Mouse (Mus musculus) adrenal gland, postnatal 14 days (tissue): Measurements from ENCODE around the gene Uqcr11. TPM values are rescaled to one million over a fixed set of nuclear protein-coding genes. Genes with fewer than 3 reads are reported as not detected.

Experiments
- DNase-seq: peaks from one replicate; pipeline ENCODE4 v3.0.0; 2021; ENCODE audit warnings: mixed read lengths
- total RNA-seq: library from RNA; stranded (reverse); gene quantifications from 2 replicates; pipeline ENCODE4 v1.2.3, GENCODE M21; 2021

Gene Uqcr11
- total RNA-seq, 1 experiment from 2014 or later = 1,202 TPM

DNA sequence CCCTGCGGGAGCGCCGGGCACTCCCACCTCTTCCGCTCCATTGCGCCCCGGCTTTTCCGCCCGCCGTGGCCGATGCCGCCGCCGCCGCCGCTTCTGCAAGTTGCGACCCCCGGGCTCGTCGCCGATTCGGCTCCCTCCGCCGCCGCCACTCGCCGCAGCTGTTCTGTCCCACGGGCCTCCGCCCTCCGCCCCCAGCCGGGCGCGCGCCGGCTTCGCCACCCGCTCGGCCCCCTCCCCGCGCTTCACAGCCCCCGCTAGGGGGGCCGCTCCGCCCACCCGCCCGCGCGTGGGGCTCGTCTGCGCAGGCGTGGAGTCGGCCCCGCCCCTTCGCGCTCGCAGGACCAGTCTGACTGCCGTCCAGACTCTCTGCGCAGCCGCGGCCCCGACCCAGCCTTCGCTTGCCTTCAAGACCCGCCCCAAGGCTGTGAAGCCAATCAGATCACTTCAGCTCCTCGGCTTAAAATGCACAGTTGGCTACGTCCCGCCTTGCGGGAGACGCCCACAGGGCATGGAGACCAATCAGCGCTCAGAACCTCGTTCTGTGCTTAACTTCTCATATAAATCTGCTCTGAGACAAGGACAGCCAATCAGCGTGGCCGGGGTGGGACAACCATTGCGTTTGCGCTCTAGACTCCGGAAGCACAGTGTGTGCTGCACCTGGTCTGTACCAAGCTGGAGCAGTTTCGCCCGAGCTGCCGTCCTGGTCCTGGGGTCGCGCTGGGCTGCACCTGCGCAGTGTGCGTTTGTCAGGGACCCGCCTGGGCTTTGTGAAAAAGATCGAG, 7.2 kb downstream of the Uqcr11 start, which contains the start of gene Mbd3:
Mbd3 (minus strand) TSS at position 360 of the 782 bp plus-strand sequence.
- DNase-seq = peak; percentile 100

GRCm38 (mm10) chr10:80398719-80399190, 7.9 kb downstream of the Uqcr11 start:
- DNase-seq = peak; percentile 99

GRCm38 (mm10) chr10:80398174-80398535, 8.5 kb downstream of the Uqcr11 start:
- no peak for DNase-seq

DNA sequence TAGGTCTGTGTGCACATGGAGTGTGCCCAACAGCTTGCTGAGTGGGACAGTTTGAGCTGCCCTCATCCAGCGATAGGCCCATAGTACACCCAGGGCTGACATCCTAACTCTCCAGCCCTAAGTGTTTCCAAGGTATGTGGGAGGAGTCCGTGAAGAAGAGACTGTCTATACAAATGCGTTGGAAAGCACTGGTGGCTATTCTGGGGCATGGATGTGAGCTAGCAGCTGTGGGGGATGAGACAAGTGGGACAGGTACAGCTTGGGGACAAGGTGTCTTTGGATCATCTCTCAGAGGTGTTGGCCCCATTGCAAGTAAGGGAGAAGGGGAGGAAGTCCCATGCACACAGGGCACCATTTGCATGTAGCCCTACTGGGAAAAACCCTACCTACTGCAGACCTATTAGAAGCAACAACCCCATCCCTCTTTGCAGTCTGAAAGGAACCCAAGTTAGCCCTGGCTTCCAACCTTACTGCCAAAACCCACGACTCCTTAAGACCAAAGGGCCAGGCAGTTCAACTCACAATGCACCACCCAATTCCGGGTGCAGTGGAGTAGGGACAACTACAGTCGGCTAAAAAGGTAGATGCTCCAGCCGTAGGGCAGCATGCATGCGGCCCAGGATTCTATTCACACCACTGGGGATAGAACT, 9.0 kb downstream of the Uqcr11 start:
- no peak for DNase-seq

- no peak for DNase-seq
Observed at GRCm38 (mm10) chr10:80396822-80397523, 9.7 kb downstream of the Uqcr11 start.

DNA sequence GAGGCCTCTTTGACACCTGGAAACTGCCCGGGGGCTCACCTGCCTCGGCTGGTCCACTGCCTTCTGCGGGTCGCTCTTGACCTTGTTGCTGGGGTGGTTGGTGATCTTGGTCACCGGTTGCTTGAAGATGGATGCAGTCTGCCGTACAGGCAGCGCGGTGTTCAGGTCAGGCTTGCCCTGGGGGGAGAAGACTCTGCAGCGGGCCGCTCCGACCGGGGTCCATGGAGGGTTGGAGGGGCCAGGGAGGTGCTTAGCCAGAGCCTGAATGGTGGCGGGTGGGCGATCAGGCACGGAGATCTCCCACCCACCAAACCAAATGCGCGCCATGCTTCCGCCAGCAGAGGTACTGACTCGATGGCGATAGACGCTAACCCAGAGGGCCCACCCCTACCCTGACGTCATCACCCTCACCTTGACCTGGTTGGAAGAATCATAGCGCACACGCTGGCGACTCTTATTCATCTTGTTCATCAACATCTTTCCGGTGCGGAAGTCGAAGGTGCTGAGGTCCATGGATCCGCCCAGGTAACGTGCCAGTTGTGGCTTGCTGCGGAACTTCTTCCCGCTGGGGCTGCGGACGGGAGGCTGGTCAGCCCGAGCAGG, 11.5 kb downstream of the Uqcr11 start:
- DNase-seq = no peak

- no peak for DNase-seq
Observed at GRCm38 (mm10) chr10:80392687-80393086, 13.9 kb downstream of the Uqcr11 start.

DNA sequence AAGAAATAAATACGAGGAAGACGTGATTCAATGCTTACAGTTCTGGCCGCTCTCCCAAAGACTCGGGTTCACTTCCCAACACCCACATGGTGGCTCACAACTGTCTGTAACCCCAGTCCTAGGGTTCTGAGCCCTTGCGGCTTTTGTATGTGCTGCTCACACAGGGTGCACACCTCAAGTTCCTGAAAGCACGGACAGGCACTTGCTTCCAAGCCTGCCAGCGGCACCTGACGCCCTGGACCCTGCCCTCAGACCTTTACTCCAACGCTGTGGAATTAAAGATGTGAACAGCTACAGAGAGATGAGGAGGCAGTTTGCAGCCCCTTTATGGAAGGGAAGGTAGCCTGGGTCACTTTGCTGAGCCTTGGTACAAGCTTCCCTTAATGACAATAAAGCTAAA, 15.9 kb downstream of the Uqcr11 start:
- no peak for DNase-seq

- DNase-seq = no peak
Observed at GRCm38 (mm10) chr10:80389185-80389708, 17.4 kb downstream of the Uqcr11 start.

GRCm38 (mm10) chr10:80388731-80389130, 17.9 kb downstream of the Uqcr11 start:
- DNase-seq = no peak

DNA sequence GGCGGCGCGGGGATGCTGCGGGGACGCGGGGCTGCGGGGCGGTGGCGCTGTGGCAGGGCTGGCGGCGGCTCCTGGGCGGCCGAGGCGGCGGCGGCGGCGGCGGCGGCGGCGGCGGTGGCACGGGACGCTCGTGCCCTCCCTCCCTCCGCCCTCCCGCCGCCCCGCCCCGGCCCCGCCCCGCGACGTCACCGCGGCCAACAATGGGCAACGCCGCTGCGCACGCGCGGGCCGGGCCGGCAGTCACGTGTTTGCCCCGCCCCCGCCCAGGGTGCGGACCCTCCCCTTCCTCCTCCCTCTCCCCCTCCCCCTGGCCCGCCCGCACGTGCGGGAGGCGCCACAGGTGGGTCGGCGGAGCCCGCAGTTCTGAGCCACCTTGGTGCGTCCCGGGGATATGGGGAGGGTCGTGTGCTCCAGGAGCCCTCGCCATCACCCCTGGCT, 19.1 kb downstream of the Uqcr11 start, which contains the start of gene Mex3d:
Mex3d (minus strand) TSS at position 138 of the 438 bp plus-strand sequence.
- DNase-seq = peak; percentile 95

- DNase-seq = peak; percentile 41
Observed at GRCm38 (mm10) chr10:80386735-80387471, 19.7 kb downstream of the Uqcr11 start.

- peak; percentile 73 for DNase-seq
Observed at GRCm38 (mm10) chr10:80385811-80386734, 20.6 kb downstream of the Uqcr11 start.

GRCm38 (mm10) chr10:80385310-80385709, 21.3 kb downstream of the Uqcr11 start:
- DNase-seq = peak; percentile 67

GRCm38 (mm10) chr10:80384709-80385108, 21.9 kb downstream of the Uqcr11 start:
- DNase-seq = no peak

DNA sequence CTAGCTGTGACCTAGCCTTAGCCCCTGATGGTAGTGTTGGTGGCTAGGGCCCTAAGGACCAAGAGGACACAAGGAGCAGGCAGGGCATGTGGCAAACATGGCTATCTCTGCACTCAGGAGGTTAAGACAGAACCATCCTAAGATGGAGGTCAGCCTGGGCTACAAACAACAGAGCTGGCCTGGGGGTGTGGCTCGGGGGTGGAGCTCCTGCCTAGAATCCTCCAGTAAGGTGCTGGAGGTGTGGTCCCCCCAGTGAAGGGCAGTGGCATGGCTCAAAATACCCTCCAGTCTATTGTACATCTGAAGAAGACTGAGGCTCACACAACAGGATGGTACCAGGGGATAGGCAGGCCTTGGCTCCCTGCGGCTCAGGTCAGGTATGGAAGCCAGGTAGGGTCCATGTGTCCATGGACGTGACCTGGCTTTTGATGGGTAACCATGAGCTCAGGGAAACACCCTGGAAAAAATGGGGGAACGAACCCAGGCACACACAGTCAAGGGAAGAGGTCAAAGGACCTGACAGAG, 22.5 kb downstream of the Uqcr11 start:
- no peak for DNase-seq

- peak; percentile 51 for DNase-seq
Observed at GRCm38 (mm10) chr10:80383431-80383830, 23.2 kb downstream of the Uqcr11 start.

- peak; percentile 57 for DNase-seq
Observed at GRCm38 (mm10) chr10:80382641-80383365, 23.8 kb downstream of the Uqcr11 start.

GRCm38 (mm10) chr10:80377716-80378115, 28.9 kb downstream of the Uqcr11 start:
- peak; percentile 62 for DNase-seq
